Mouse (Mus musculus): ENCODE results near the gene Raet1e.
"Not testable (repeated sequence)": the region's sequence is repeated elsewhere in the genome, so short reads cannot be mapped to it uniquely, and the experiment has no call there.

Gene Raet1e

DNA sequence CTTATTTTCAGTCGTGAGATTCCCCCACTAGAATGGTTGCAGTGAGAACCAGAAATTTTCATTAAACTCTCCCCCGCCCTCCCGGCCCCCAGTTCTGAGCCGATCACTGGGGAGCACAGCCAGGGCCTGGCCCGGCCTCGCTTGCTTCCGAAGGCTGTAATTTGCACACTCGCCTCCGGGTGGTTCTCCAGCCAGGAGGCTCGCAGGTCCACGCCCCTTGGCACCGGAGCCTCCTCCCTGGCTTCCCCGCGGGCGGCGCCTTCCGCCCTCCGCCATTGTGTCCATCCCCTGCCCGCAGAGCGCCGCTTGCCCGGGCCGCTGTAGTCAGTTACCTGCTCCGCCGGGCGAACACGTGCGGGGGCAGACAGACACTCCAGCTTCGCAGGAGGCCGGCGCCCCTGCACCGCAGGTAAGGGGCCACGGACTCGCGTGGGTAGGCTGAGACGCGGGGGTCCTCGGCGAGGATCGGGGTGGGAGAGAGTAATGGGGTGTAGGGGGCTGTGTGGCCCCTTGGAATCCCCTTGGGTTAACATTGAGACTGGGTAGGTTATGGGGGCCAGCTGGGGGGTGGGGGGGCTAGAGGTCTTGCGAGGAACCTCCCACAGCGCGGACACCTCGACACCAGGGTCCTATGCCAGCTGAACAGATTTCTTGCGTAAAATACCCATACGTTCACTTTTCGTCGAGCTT, at the start of gene Raet1e, which contains the start of gene H60b:
TSS of gene Raet1e (plus strand) at position 260 of the 690 bp plus-strand sequence.
TSS of gene H60b (plus strand) at position 277 of the 690 bp plus-strand sequence.
- not testable (repeated sequence) for DNase-seq (ENCODE audit: low read depth)

GRCm38 (mm10) chr10:22140665-22141280, 17.6 kb upstream of the Raet1e start:
- no peak for DNase-seq (ENCODE audit: low read depth)

GRCm38 (mm10) chr10:22142194-22142593, 16.2 kb upstream of the Raet1e start:
- peak; percentile 75 for DNase-seq (ENCODE audit: low read depth)

- no peak for DNase-seq (ENCODE audit: low read depth)
Measured at GRCm38 (mm10) chr10:22142926-22143325, 15.4 kb upstream of the Raet1e start.

DNA sequence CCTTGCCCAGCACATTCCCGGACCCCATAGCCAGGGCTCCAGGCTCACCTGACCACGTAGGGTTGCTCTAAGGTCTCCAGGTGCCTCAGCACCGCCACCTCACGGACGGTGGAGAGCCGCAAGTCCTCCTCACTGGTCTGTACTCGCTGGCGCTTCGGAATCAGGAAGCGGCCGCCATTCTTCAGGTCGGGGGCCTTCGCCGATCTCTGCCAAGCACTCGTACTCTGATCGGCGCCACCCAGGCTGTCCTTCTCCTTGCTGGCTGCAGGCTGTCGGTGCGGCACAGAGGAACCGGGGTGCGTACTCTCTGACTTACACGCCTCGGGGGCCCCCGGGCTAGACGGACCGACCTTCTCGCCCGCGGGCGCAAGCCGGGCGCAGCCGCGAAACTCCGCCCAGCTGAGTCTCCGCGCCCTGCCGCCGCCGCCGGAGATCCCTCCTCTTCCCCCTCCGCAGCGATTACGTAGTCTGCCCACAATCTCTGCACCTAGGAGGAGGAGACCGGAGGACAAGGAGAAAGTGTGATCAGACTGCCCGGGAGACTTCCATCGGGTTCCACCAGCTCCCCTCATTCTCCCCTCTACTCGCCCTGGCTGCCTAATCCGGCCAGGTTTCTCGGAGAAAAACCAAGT, 9.8 kb upstream of the Raet1e start:
- DNase-seq (ENCODE audit: low read depth), result peak; percentile 46

DNA sequence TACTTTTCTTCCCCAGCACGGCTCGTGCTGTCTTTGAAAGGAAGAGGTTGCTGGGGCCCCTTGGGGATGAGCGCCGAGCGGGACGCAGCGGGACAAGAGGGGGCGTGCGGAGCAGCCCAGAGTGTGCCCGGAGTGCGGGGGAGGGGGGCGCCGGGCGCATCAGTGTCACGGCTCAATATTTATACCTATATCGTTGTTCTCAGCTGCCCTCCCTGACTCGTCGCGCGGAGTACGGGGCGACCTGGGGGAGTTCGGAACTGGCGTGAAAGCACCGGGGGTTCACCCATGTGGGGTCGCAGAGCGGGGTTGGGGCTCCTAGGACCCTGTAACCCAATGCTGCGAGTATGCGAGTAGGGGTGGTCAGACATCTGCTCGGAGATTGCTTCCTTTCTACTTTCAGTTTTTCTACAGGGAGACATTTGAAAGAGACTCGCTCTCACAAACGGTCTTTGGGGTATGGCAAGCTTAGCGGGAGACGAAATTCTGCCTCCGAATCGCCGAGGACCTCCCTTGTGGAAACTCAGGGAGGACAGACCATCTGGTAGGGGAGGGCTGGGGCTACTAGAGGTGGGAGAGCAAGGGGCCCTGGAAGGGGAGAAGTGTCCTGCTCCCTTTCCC, 9.2 kb upstream of the Raet1e start, which contains the start of gene E030030I06Rik:
TSS of gene E030030I06Rik (minus strand) at position 198 of the 618 bp plus-strand sequence.
- DNase-seq (ENCODE audit: low read depth), result no peak

- DNase-seq (ENCODE audit: low read depth), result no peak
Measured at GRCm38 (mm10) chr10:22149691-22150465, 8.5 kb upstream of the Raet1e start.

- no peak for DNase-seq (ENCODE audit: low read depth)
Measured at GRCm38 (mm10) chr10:22150593-22150992, 7.8 kb upstream of the Raet1e start.

DNA sequence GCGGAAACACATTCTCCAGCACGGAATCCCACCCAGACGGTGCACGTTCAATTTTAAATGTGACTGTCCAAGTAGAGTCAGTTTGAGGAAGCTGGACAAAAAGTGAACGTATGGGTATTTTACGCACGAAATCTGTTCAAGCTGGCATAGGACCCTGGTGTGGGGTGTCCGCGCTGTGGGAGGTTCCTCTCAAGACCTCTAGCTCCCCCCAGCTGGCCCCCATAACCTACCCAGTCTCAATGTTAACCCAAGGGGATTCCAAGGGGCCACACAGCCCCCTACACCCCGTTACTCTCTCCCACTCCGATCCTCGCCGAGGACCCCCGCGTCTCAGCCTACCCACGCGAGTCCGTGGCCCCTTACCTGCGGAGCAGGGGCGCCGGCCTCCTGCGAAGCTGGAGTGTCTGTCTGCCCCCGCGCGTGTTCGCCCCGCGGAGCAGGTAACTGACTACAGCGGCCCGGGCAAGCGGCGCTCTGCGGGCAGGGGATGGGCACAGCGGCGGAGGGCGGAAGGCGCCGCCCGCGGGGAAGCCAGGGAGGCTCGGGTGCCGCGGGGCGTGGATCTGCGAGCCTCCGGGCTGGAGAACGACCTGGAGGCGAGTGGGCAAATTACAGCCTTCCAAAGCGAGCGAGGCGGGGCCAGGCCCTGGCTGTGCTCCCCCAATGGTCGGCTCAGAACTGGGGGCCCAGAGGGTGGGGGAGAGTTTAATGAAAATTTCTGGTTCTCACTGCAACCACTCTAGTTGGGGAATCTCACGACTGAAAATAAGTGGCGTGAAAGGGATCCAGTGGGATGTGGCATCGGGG, 7.1 kb upstream of the Raet1e start:
- DNase-seq (ENCODE audit: low read depth), result not testable (repeated sequence)

GRCm38 (mm10) chr10:22151863-22152640, 6.3 kb upstream of the Raet1e start:
- DNase-seq (ENCODE audit: low read depth), result not testable (repeated sequence)

DNA sequence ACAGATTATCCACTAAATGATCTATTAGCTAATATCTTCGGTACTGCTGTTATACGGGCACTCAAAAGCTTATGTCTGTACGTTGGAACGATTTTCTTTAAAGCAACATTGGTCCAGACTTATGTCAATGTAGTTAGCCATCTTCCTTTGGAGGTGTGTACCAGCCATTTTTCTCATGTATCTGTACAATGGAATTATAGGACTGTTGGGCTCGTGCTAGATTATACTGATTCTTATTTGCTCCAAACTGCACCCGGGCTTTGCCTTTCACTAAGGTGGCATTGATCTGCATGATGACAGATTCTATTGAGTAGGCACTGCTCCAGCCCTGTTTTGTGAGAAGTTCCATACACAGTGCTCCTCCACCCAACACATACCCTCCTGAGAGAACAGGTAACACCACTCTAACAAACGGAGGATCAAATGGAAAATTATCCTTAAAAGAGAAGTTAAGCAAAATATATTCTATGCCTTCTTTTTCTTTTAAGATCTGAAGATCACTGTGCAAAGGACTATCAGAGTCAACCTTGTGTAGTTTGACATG, 5.2 kb upstream of the Raet1e start:
- not testable (repeated sequence) for DNase-seq (ENCODE audit: low read depth)

DNA sequence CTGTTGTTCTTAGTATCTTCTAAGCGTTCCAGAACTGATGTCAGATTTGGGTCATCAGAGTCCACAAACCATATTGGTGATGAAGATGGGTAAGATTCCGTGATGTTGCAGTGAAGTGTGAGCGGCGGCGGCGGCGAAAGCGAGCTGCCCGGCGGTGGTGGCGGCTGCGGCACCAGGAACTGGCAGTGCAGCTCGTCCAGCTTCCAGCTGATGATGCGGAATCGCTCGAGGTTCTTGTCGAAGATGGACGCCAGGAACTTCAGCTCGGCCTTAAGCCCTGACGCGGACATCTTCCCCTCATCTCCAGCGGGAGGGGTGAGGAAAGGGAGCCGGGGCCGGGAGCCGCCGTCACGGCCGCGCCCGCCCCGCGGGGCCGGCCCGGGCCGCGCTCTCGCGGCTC, 4.2 kb upstream of the Raet1e start:
- DNase-seq (ENCODE audit: low read depth), result not testable (repeated sequence)

GRCm38 (mm10) chr10:22154871-22155799, 3.2 kb upstream of the Raet1e start:
- no peak for DNase-seq (ENCODE audit: low read depth)

DNA sequence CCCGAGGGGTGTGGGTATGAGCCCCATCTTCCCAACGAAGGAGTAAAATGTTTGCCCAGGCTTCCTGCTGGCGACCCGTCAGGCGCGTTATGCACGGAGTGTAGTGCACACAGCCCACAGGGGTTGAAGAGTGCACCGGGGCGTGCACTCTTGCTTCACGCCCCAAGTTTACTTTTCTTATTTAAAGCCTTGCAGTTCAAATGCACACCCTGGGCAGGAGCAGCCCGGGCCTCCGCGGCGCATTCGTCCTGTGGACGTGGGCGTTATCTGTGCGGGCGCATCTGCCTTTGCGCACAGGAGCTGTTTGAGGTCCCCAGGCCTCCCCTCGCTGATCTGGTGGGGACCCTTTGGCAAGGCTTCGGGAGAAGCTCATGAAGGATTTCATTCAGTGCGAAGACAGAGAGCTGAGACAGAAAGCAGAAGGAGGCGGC, 777 bp downstream of the Raet1e start:
- no peak for DNase-seq (ENCODE audit: low read depth)

DNA sequence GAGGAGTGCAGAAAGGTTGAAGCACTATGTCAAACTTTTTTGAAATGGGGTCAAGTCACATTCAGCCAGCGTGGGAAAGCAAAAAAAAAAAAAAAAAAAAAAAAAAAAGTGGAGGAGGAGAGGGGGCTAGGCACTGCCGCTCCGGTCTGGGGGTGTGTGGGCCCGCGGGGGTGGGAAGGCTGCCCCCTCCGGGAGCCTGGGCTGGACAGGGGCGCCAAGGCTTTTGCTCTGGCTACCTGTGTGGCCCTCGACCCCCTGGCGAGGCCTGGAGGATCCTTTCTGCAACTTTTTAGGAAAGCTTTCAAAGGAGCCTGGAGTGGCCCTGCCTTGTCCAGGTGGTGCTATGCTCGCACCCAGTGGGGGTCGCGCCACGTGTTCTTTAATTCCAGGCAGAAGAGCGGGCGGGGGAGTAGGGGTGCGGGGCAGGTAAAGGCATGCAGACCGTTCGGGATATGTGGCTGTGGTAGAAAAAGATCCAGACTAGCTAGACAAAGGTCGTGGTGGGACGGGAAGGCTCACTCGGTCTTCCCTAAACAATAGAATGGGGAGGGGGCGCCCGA, 1.3 kb downstream of the Raet1e start:
- DNase-seq (ENCODE audit: low read depth), result no peak

GRCm38 (mm10) chr10:22163279-22163678, 4.9 kb downstream of the Raet1e start:
- DNase-seq (ENCODE audit: low read depth), result not testable (repeated sequence)

- DNase-seq (ENCODE audit: low read depth), result not testable (repeated sequence)
Measured at GRCm38 (mm10) chr10:22163705-22164583, 5.6 kb downstream of the Raet1e start.
